Mouse (Mus musculus) midbrain, embryonic 16.5 days (tissue): Measurements from ENCODE around the gene Urm1. TPM values are rescaled to one million over a fixed set of nuclear protein-coding genes. Genes with fewer than 3 reads are reported as not detected.

Experiments used
- ATAC-seq: fragments of 200-750 bp; cut with Nextera tagmentation; 2 replicates; pipeline ENCODE4 v1.8.0; 2017; ENCODE audit warnings: moderate TSS enrichment
- H3K27ac ChIP-seq: fragments of 300-500 bp; sonication (generic); 2 replicates; pipeline ENCODE4 v1.5.1; 2014; ENCODE audit warnings: mild to moderate bottlenecking, low read length, mixed read lengths
- H3K27me3 ChIP-seq: fragments of 300-500 bp; sonication (generic); 2 replicates; pipeline ENCODE4 v1.6.1; 2014; ENCODE audit warnings: low read depth, low read length, mixed read lengths; ENCODE audit not compliant: control insufficient read depth, insufficient read depth
- H3K36me3 ChIP-seq: fragments of 300-500 bp; sonication (generic); 2 replicates; pipeline ENCODE4 v1.6.1; 2014; ENCODE audit warnings: mild to moderate bottlenecking, low read length, moderate library complexity, mixed read lengths; ENCODE audit not compliant: control insufficient read depth, insufficient read depth
- H3K4me1 ChIP-seq: fragments of 300-500 bp; sonication (generic); 2 replicates; pipeline ENCODE4 v1.6.1; 2014; ENCODE audit warnings: mild to moderate bottlenecking, low read length, mixed read lengths; ENCODE audit not compliant: control insufficient read depth, insufficient read depth
- H3K4me2 ChIP-seq: fragments of 300-500 bp; sonication (generic); 2 replicates; pipeline ENCODE4 v1.6.1; 2014; ENCODE audit warnings: mild to moderate bottlenecking, low read length, mixed read lengths
- H3K4me3 ChIP-seq: fragments of 300-500 bp; sonication (generic); 2 replicates; pipeline ENCODE4 v1.5.1; 2014; ENCODE audit warnings: low read depth, mild to moderate bottlenecking, low read length, moderate library complexity, mixed read lengths
- H3K9ac ChIP-seq: fragments of 300-500 bp; sonication (generic); 2 replicates; pipeline ENCODE4 v1.6.1; 2014; ENCODE audit warnings: low read depth, low read length, mixed read lengths
- H3K9me3 ChIP-seq: fragments of 300-500 bp; sonication (generic); replicated peaks from 2 replicates; pipeline ENCODE4 v1.6.1; 2014; ENCODE audit warnings: mild to moderate bottlenecking, low read length, mixed read lengths; ENCODE audit not compliant: control insufficient read depth, poor library complexity, severe bottlenecking
- WGBS: fragments of 180-500 bp; shearing (Covaris S2); extraction: QIAGEN DNeasy Blood & Tissue Kit; methylation state at CpG from one replicate; pipeline ENCODE4 v1.1.7; 2014; 5-methylcytosine and 5-hydroxymethylcytosine counted together
- polyA plus RNA-seq: library from polyadenylated mRNA; unstranded; fragments of >200 nt; fragmentation: Nextera tagmentation; extraction: Ambion mirVana; gene quantifications from 2 replicates; pipeline ENCODE4 v1.2.1, GENCODE M21; 2015

Urm1 gene
- polyA plus RNA-seq, 1 experiment from 2014 or later = 29.9 TPM

DNA sequence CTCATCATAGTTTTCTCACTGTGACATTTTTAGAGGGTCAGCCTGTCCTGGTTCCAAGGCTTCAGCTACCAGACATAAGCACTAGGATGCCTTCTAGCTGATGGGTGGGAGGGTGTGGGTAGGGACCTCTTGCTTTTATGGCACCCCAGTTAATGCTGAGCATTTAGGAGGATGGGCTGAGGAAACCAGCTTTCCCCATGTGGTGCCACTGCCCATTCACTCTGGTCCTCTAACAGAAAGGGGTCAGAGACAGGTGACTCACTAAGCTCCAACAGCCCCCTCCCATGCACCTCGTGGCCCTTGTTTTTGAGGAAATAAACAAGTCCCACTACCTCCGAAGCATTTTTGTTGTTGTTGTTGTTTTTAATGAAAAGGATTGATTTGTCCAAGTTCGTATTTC, 24.8 kb downstream of the Urm1 start:
- peaks cover 22% of the 10 kb centered on the region; the same call in 1 of the 2 replicates for H3K4me1 ChIP-seq
- no peaks in the 10 kb centered on the region for H3K9me3 ChIP-seq
- peak overlapping the region; percentile 65 for H3K4me2 ChIP-seq
- 10% methylated on average over 3 of the region's 3 CpGs for WGBS
- H3K27ac ChIP-seq = no peak overlapping the region
- H3K4me3 ChIP-seq = peak overlapping the region; percentile 51
- H3K27me3 ChIP-seq = no peaks in the 10 kb centered on the region; the same call in 1 of the 2 replicates
- no peak for ATAC-seq
- H3K9ac ChIP-seq = peak overlapping the region; percentile 78; the same call in 1 of the 2 replicates
- peaks cover 3% of the 10 kb centered on the region; the same call in 1 of the 2 replicates for H3K36me3 ChIP-seq

DNA sequence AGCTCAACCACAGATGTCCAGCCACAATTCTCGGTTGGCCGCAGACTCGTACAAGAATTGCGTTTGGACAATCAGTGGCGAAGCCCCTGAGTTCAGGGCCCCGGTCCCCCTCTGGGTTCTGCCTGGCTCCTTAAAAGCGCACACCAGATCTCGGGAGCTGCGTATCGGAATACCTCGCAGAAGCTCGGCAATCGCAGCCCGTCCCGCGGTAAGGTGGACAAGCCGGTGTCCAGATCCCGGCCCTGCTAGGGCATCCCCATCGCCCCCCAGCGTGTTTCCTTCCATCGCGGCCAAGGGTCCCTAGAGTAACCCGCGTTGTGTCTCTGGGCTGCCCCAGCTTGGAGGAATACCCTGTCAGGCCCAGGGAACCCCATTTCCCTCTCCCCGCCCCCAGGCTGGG, 25.8 kb downstream of the Urm1 start:
- H3K4me2 ChIP-seq = peak overlapping the region; percentile 65
- no peaks in the 10 kb centered on the region; the same call in 1 of the 2 replicates for H3K27me3 ChIP-seq
- peak overlapping the region; percentile 78 for H3K9ac ChIP-seq
- no peaks in the 10 kb centered on the region for H3K9me3 ChIP-seq
- peak overlapping the region; percentile 51 for H3K4me3 ChIP-seq
- H3K27ac ChIP-seq = peak overlapping the region; percentile 77
- peaks cover 22% of the 10 kb centered on the region; the same call in 1 of the 2 replicates for H3K4me1 ChIP-seq
- no peak for ATAC-seq
- 2% methylated on average over 25 of the region's 25 CpGs for WGBS
- peaks cover 3% of the 10 kb centered on the region; the same call in 1 of the 2 replicates for H3K36me3 ChIP-seq

DNA sequence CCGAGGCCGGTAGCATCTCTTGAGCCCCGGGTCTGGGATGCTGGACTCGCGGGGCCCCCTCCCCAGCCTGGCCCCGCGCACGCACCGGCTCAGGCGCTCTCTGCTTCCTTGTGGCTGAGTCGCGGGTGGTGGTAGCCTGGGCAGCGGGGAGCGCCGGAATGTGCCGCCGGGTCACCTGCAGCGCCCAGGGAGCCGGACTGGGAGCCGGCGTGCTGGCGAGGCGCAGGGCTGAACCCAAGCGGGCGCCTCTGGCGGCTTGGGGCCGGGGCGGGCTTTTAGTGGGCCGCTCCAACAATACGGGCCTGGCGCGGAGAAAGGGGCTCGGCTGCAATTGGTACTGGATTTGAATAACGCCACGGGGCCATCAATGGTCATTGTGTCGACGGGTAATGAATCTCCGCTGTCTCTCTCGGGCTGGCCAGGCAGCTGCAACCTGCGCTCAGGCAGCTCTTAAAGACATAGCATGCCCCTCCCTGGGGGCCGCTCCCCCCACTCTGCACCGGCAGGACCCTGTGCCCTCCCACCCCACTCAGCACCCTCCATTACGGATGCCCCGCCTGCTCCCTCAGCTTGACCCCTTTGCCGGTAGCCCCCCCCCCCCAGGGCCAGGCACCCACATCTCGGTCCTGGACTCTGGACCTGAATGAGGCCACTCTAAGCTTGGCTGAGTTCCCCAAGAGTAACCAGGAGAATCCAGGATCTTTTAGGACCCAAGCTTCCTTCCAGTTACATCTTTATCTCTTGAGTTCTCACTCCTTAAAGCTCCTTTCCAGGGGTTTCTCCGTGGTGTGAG, 26.4 kb downstream of the Urm1 start:
- H3K4me1 ChIP-seq = peaks cover 22% of the 10 kb centered on the region; the same call in 1 of the 2 replicates
- no peaks in the 10 kb centered on the region; the same call in 1 of the 2 replicates for H3K27me3 ChIP-seq
- peak overlapping the region; percentile 51 for H3K4me3 ChIP-seq
- 2% methylated on average over 44 of the region's 47 CpGs for WGBS
- peak overlapping the region; percentile 77 for H3K27ac ChIP-seq
- peak overlapping the region; percentile 78 for H3K9ac ChIP-seq
- peak; percentile 71 for ATAC-seq
- no peaks in the 10 kb centered on the region for H3K9me3 ChIP-seq
- H3K4me2 ChIP-seq = peak overlapping the region; percentile 65
- H3K36me3 ChIP-seq = peaks cover 3% of the 10 kb centered on the region; the same call in 1 of the 2 replicates

DNA sequence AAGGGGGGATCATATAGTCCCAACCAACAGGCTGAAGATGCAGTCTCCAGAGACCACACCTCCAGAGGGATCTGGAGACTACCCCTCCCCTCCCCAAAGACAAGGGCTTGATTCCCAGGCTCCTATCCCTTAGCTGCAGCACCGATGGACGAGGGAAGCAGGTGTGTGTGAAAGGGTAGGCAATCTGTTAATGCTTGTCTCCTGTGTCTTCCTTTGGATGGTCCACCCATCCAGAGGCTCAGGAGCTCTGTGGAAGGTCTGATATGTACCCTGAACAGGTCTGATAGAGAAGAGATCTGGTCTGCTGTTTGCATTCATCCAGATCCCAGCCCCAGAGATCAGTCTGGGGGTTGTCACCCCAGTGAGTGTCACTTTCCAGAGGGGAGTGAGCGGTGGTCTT, 27.0 kb downstream of the Urm1 start:
- Histone ChIP-seq H3K4me1 (peaks cover 22% of the 10 kb centered on the region; the same call in 1 of the 2 replicates), H3K27ac (no peak overlapping the region), H3K36me3 (peaks cover 3% of the 10 kb centered on the region; the same call in 1 of the 2 replicates), H3K4me3 (peak overlapping the region; percentile 51), H3K9me3 (no peaks in the 10 kb centered on the region), H3K4me2 (peak overlapping the region; percentile 65), H3K9ac (peak overlapping the region; percentile 7; the same call in 1 of the 2 replicates), H3K27me3 (no peaks in the 10 kb centered on the region; the same call in 1 of the 2 replicates)
- no peak for ATAC-seq
- 32% methylated on average over 3 of the region's 3 CpGs for WGBS

DNA sequence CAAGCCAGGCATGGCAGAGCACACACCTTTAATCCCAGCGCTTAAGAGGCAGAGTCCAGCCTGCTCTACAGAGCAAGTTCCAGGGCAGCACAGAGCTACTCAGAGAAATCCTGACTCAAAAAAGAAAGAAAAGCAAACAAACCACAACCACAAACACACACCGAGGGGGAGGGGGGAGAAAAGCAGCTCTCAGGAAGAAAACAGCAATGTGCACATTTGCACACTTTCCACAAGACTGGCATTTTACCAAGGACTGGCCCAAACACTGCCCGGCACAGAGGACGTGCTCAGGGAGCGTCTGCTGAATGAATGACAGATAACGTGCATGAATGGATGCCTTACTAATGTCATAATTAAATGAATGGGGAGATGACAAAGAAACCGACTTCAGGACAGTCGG, 29.2 kb downstream of the Urm1 start:
- peaks cover 22% of the 10 kb centered on the region; the same call in 1 of the 2 replicates for H3K4me1 ChIP-seq
- no peaks in the 10 kb centered on the region for H3K9me3 ChIP-seq
- H3K36me3 ChIP-seq = no peaks in the 10 kb centered on the region
- WGBS = 42% methylated on average over 8 of the region's 8 CpGs
- H3K4me3 ChIP-seq = no peak overlapping the region
- H3K27me3 ChIP-seq = no peaks in the 10 kb centered on the region; the same call in 1 of the 2 replicates
- no peak overlapping the region for H3K4me2 ChIP-seq
- no peak for ATAC-seq
- H3K27ac ChIP-seq = no peak overlapping the region
- no peak overlapping the region for H3K9ac ChIP-seq

DNA sequence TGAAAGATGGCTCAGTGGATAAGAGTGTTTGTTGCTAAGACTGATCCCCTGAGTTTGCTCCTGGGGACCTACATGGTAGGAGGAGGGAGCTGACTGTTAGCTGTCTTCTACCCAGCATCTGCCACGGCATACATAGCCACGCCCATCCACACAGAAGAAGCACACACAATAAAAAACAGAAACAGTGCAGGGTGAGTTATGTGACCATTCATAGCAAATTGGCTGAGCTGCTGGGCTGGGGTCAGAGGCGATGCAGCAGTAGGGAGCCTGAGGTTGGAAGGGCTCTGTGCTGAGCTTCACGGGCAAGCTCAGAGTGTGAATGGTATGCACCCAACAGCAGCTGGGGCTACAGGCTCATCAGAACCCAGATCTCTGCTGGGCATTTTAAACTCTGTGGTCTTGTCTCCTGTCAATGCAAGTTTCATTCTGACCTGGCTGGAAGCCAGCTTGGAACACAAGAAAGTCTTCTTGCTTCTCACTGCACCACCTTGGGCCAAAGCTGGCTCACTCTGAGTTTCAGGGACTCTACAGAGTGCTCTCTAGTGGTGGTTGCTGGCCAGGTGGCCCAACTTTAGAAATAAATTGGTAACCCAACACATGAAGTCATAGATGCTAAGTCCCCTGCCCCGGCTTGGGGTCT, 30.1 kb downstream of the Urm1 start:
- no peak overlapping the region for H3K9ac ChIP-seq
- H3K27ac ChIP-seq = no peak overlapping the region
- H3K36me3 ChIP-seq = no peaks in the 10 kb centered on the region
- no peak overlapping the region for H3K4me3 ChIP-seq
- WGBS = 50% methylated on average over 5 of the region's 5 CpGs
- no peak overlapping the region for H3K4me2 ChIP-seq
- peaks cover 14% of the 10 kb centered on the region; the same call in 1 of the 2 replicates for H3K4me1 ChIP-seq
- no peak for ATAC-seq
- no peaks in the 10 kb centered on the region for H3K27me3 ChIP-seq
- no peaks in the 10 kb centered on the region for H3K9me3 ChIP-seq

- Histone ChIP-seq H3K9me3 (no peaks in the 10 kb centered on the region), H3K4me3 (no peak overlapping the region), H3K36me3 (no peaks in the 10 kb centered on the region), H3K27ac (no peak overlapping the region), H3K27me3 (no peaks in the 10 kb centered on the region), H3K4me2 (no peak overlapping the region), H3K4me1 (peaks cover 7% of the 10 kb centered on the region), H3K9ac (no peak overlapping the region)
- no peak for ATAC-seq
- 8% methylated on average over 4 of the region's 4 CpGs for WGBS
These were observed 33.1 kb downstream of the Urm1 start for GRCm38 (mm10) chr2:29852957-29853485.

GRCm38 (mm10) chr2:29853736-29854135, 33.9 kb downstream of the Urm1 start:
- WGBS = 56% methylated on average over 5 of the region's 5 CpGs
- Histone ChIP-seq H3K27me3 (no peaks in the 10 kb centered on the region), H3K9ac (no peak overlapping the region), H3K9me3 (no peaks in the 10 kb centered on the region), H3K36me3 (no peaks in the 10 kb centered on the region), H3K4me3 (no peak overlapping the region), H3K4me1 (peaks cover 7% of the 10 kb centered on the region), H3K27ac (no peak overlapping the region), H3K4me2 (no peak overlapping the region)
- ATAC-seq = no peak
